Mouse (Mus musculus) erythroblast, embryonic 14.5 days (primary cell): Measurements from ENCODE around the gene Btbd19. TPM values are rescaled to one million over a fixed set of nuclear protein-coding genes. Genes with fewer than 3 reads are reported as not detected.

Source experiments
- H3K27me3 ChIP-seq: 2 replicates; pipeline ENCODE4 v1.6.1; 2012; ENCODE audit warnings: inconsistent platforms; ENCODE audit not compliant: control insufficient read depth
- H3K36me3 ChIP-seq: 2 replicates; pipeline ENCODE4 v1.6.1; 2012; ENCODE audit warnings: mild to moderate bottlenecking, inconsistent platforms; ENCODE audit not compliant: control insufficient read depth
- H3K4me1 ChIP-seq: 2 replicates; pipeline ENCODE4 v1.6.1; 2012; ENCODE audit warnings: inconsistent platforms; ENCODE audit not compliant: control insufficient read depth
- H3K4me3 ChIP-seq: replicated peaks from 2 replicates; pipeline ENCODE3; 2012; ENCODE audit warnings: moderate library complexity, mild to moderate bottlenecking, inconsistent platforms
- H3K9me3 ChIP-seq: 2 replicates; pipeline ENCODE4 v1.6.1; 2012; ENCODE audit warnings: low read length, inconsistent platforms, mixed read lengths; ENCODE audit not compliant: control insufficient read depth
- GATA1 ChIP-seq: IDR thresholded peaks from 2 replicates; pipeline ENCODE4 v1.6.1; 2012; ENCODE audit warnings: low read length, inconsistent platforms, mixed read lengths
- TAL1 ChIP-seq: IDR thresholded peaks from 3 replicates; pipeline ENCODE4 v1.6.1; 2012; ENCODE audit warnings: low read length, inconsistent platforms, mixed read lengths
- polyA plus RNA-seq: library from polyadenylated mRNA; stranded (reverse); fragments of >175 nt; gene quantifications from 2 replicates; pipeline ENCODE4 v1.2.3, GENCODE M21; 2012

Btbd19 gene
- polyA plus RNA-seq, 1 experiment: 0.28 TPM

GRCm38 (mm10) chr4:117138295-117139216 is 13.0 kb upstream of the Btbd19 start:
- no peaks in the 10 kb centered on the region for H3K9me3 ChIP-seq
- no peak overlapping the region for H3K4me3 ChIP-seq
- H3K36me3 ChIP-seq: no peaks in the 10 kb centered on the region
- H3K27me3 ChIP-seq: peaks cover 19% of the 10 kb centered on the region
- TF ChIP-seq TAL1 (no peak), GATA1 (no peak)
- H3K4me1 ChIP-seq: peaks cover 52% of the 10 kb centered on the region

GRCm38 (mm10) chr4:117136034-117136433 is 10.5 kb upstream of the Btbd19 start:
- Histone ChIP-seq H3K36me3 (peaks cover 4% of the 10 kb centered on the region; the same call in 1 of the 2 replicates), H3K27me3 (peaks cover 27% of the 10 kb centered on the region), H3K4me3 (peak overlapping the region; percentile 5), H3K4me1 (peaks cover 64% of the 10 kb centered on the region), H3K9me3 (peaks cover 4% of the 10 kb centered on the region; the same call in 1 of the 2 replicates)
- TF ChIP-seq TAL1: no peak
- no peak for TF ChIP-seq GATA1

- peaks cover 58% of the 10 kb centered on the region for H3K4me1 ChIP-seq
- H3K9me3 ChIP-seq: peaks cover 4% of the 10 kb centered on the region; the same call in 1 of the 2 replicates
- TF ChIP-seq GATA1: no peak
- TF ChIP-seq TAL1: no peak
- no peak overlapping the region for H3K4me3 ChIP-seq
- peaks cover 30% of the 10 kb centered on the region for H3K27me3 ChIP-seq
- H3K36me3 ChIP-seq: peaks cover 14% of the 10 kb centered on the region
Measured at GRCm38 (mm10) chr4:117134601-117134995, 9.1 kb upstream of the Btbd19 start.

- peaks cover 54% of the 10 kb centered on the region for H3K4me1 ChIP-seq
- TF ChIP-seq TAL1: no peak
- TF ChIP-seq GATA1: no peak
- H3K36me3 ChIP-seq: peaks cover 16% of the 10 kb centered on the region
- peaks cover 30% of the 10 kb centered on the region for H3K27me3 ChIP-seq
- H3K4me3 ChIP-seq: peak within 1 kb of the TSS; percentile 82
- H3K9me3 ChIP-seq: peaks cover 4% of the 10 kb centered on the region; the same call in 1 of the 2 replicates
Measured at GRCm38 (mm10) chr4:117133817-117134600, 8.5 kb upstream of the Btbd19 start, which contains the start of gene Plk3. Plk3 (minus strand) TSS chr4:117133963.

- H3K4me1 ChIP-seq: peaks cover 51% of the 10 kb centered on the region
- TF ChIP-seq GATA1 (no peak), TAL1 (no peak)
Measured at GRCm38 (mm10) chr4:117133366-117133796, 7.9 kb upstream of the Btbd19 start.

GRCm38 (mm10) chr4:117132794-117133143 is 7.2 kb upstream of the Btbd19 start:
- no peak for TF ChIP-seq GATA1
- no peak for TF ChIP-seq TAL1
- Histone ChIP-seq H3K36me3 (peaks cover 21% of the 10 kb centered on the region), H3K27me3 (peaks cover 30% of the 10 kb centered on the region), H3K9me3 (peaks cover 4% of the 10 kb centered on the region; the same call in 1 of the 2 replicates), H3K4me1 (peaks cover 46% of the 10 kb centered on the region), H3K4me3 (peak overlapping the region; percentile 82)

More at GRCm38 (mm10) chr4:117133366-117133796, 7.9 kb upstream of the Btbd19 start:
- Histone ChIP-seq H3K4me3 (peak overlapping the region; percentile 82), H3K27me3 (peaks cover 30% of the 10 kb centered on the region), H3K9me3 (peaks cover 4% of the 10 kb centered on the region; the same call in 1 of the 2 replicates), H3K36me3 (peaks cover 19% of the 10 kb centered on the region)

GRCm38 (mm10) chr4:117131890-117132793 is 6.6 kb upstream of the Btbd19 start:
- H3K36me3 ChIP-seq: peaks cover 21% of the 10 kb centered on the region
- no peak overlapping the region for H3K4me3 ChIP-seq
- TF ChIP-seq TAL1 (no peak), GATA1 (no peak)
- peaks cover 4% of the 10 kb centered on the region; the same call in 1 of the 2 replicates for H3K9me3 ChIP-seq
- H3K27me3 ChIP-seq: peaks cover 30% of the 10 kb centered on the region
- H3K4me1 ChIP-seq: peaks cover 46% of the 10 kb centered on the region

- Histone ChIP-seq H3K27me3 (peaks cover 30% of the 10 kb centered on the region), H3K36me3 (peaks cover 21% of the 10 kb centered on the region), H3K4me1 (peaks cover 45% of the 10 kb centered on the region), H3K4me3 (no peak overlapping the region), H3K9me3 (peaks cover 4% of the 10 kb centered on the region; the same call in 1 of the 2 replicates)
- TF ChIP-seq TAL1 (no peak), GATA1 (no peak)
Measured at GRCm38 (mm10) chr4:117131198-117131597, 5.7 kb upstream of the Btbd19 start.
